Mouse (Mus musculus) heart, adult 2 months (tissue): ENCODE data around the gene Gimap7. TPM values are rescaled to one million over a fixed set of nuclear protein-coding genes. Genes with fewer than 3 reads are reported as not detected.

ENCODE experiments used
- DNase-seq, 2 experiments: peaks; one replicate each; pipeline ENCODE4 v3.0.0; 2021
- H3K27ac ChIP-seq: fragments of 200-600 bp; 2 replicates; pipeline ENCODE4 v1.8.1; 2022
- H3K27me3 ChIP-seq: fragments of 200-500 bp; 2 replicates; pipeline ENCODE4 v1.6.1; 2012; ENCODE audit warnings: mild to moderate bottlenecking, low read length, inconsistent platforms, mixed read lengths; ENCODE audit not compliant: control insufficient read depth, insufficient read depth
- H3K36me3 ChIP-seq: fragments of 200-500 bp; 2 replicates; pipeline ENCODE4 v1.6.1; 2012; ENCODE audit warnings: low read length, inconsistent platforms; ENCODE audit not compliant: control insufficient read depth, insufficient read depth
- H3K4me1 ChIP-seq: fragments of 200-500 bp; 2 replicates; pipeline ENCODE4 v1.6.1; 2011; ENCODE audit warnings: low read length; ENCODE audit not compliant: control insufficient read depth, insufficient read depth
- H3K4me3 ChIP-seq: fragments of 200-600 bp; 2 replicates; pipeline ENCODE4 v1.8.1; 2022
- H3K79me2 ChIP-seq: fragments of 200-500 bp; replicated peaks from 2 replicates; pipeline ENCODE4 v1.6.1; 2012; ENCODE audit warnings: mild to moderate bottlenecking, inconsistent platforms, low read length, moderate library complexity, mixed read lengths; ENCODE audit not compliant: control insufficient read depth, insufficient read depth
- H3K9ac ChIP-seq: fragments of 200-500 bp; 2 replicates; pipeline ENCODE4 v1.6.1; 2012; ENCODE audit warnings: low read depth, mild to moderate bottlenecking, control low read depth, inconsistent platforms, low read length, mixed read lengths
- CTCF ChIP-seq: fragments of 200-600 bp; IDR thresholded peaks from 2 replicates; pipeline ENCODE4 v1.8.1; 2022; ENCODE audit warnings: antibody characterized with exemption, mild to moderate bottlenecking, moderate library complexity
- EP300 ChIP-seq: fragments of 200-500 bp; IDR thresholded peaks from 2 replicates; pipeline ENCODE4 v1.6.1; 2011; ENCODE audit warnings: low read depth, low read length, control low read depth; ENCODE audit not compliant: insufficient read depth
- POLR2A ChIP-seq: fragments of 200-500 bp; IDR thresholded peaks from 2 replicates; pipeline ENCODE4 v1.6.1; 2011; ENCODE audit warnings: mild to moderate bottlenecking, low read depth, low read length, control low read depth; ENCODE audit not compliant: insufficient read depth
- WGBS: fragments of 180-500 bp; shearing (Covaris S2); methylation state at CpG from one replicate; pipeline ENCODE4 v1.1.7; 2018; 5-methylcytosine and 5-hydroxymethylcytosine counted together
- intact Hi-C: fragments of 180-260 bp; cut with DNase I; formaldehyde crosslinking; loops from one replicate; pipeline ENCODE4 v1.15.1; 2025
- polyA plus RNA-seq: library from polyadenylated mRNA; depleted of rRNA; stranded (reverse); fragments of >200 nt; gene quantifications from 2 replicates; pipeline ENCODE4 v1.2.3, GENCODE M21; 2012
- total RNA-seq, 2 experiments: library from RNA; stranded (reverse); gene quantifications; 2 replicates each; pipeline ENCODE4 v1.2.3; 2021

Gene Gimap7
- total and polyA plus RNA-seq, 3 experiments: 0.29 to 0.77 TPM; not detected in 1

- peaks cover 2% of the 10 kb centered on the region; the same call in 1 of the 2 replicates for H3K79me2 ChIP-seq
- peak overlapping the region; percentile 72 for H3K9ac ChIP-seq
- H3K27ac ChIP-seq: peak overlapping the region; percentile 86
- TF ChIP-seq CTCF (no peak), POLR2A (no peak)
- peak overlapping the region; percentile 53 for H3K4me3 ChIP-seq
- peaks cover 4% of the 10 kb centered on the region for H3K4me1 ChIP-seq
- intact Hi-C loops: no loop called here
- H3K36me3 ChIP-seq: peaks cover 4% of the 10 kb centered on the region; the same call in 1 of the 2 replicates
- DNase-seq: no peak
- 36% methylated on average over 2 of the region's 2 CpGs for WGBS
- H3K27me3 ChIP-seq: no peaks in the 10 kb centered on the region; the same call in 1 of the 2 replicates
These were observed 27.1 kb downstream of the Gimap7 start for GRCm38 (mm10) chr6:48745490-48745889.

- Histone ChIP-seq H3K9ac (peak within 1 kb of the TSS; percentile 72), H3K4me1 (peaks cover 4% of the 10 kb centered on the region), H3K4me3 (peak within 1 kb of the TSS; percentile 53), H3K79me2 (peaks cover 2% of the 10 kb centered on the region; the same call in 1 of the 2 replicates), H3K27ac (peak within 1 kb of the TSS; percentile 86), H3K27me3 (no peaks in the 10 kb centered on the region; the same call in 1 of the 2 replicates), H3K36me3 (peaks cover 4% of the 10 kb centered on the region; the same call in 1 of the 2 replicates)
- intact Hi-C loops: loop anchor here (1.0 to 2.0 kb wide), 4 partner anchors 26 to 99 kb away; partner anchors contain the start of gene Gimap8
- TF ChIP-seq POLR2A: peak; percentile 61
- no peak for TF ChIP-seq EP300
- TF ChIP-seq CTCF: peak; percentile 81
- DNase-seq: peak; percentile 69 to 79
- WGBS: 21% methylated on average over 16 of the region's 16 CpGs
These were observed 27.8 kb downstream of the Gimap7 start, which contains the start of gene Gimap5 for GRCm38 (mm10) chr6:48745959-48746889. Gene Gimap5 (plus strand): TSS chr6:48746197.

- Histone ChIP-seq H3K27me3 (no peaks in the 10 kb centered on the region), H3K27ac (peak overlapping the region; percentile 86), H3K4me1 (peaks cover 4% of the 10 kb centered on the region), H3K79me2 (peaks cover 2% of the 10 kb centered on the region; the same call in 1 of the 2 replicates), H3K4me3 (peak overlapping the region; percentile 53), H3K36me3 (no peaks in the 10 kb centered on the region; the same call in 1 of the 2 replicates), H3K9ac (peak overlapping the region; percentile 69)
- 35% methylated on average over 7 of the region's 7 CpGs for WGBS
- intact Hi-C loops: loop anchor here (2.0 kb wide), 2 partner anchors 65 to 101 kb away; partner anchors contain the start of gene Gimap8
- peak; percentile 39 to 48 for DNase-seq
- TF ChIP-seq POLR2A (peak; percentile 47; the same call in 1 of the 2 replicates), EP300 (no peak)
These were observed 28.9 kb downstream of the Gimap7 start for GRCm38 (mm10) chr6:48747091-48747966.

GRCm38 (mm10) chr6:48763567-48764270 lies 45.3 kb downstream of the Gimap7 start:
- H3K27ac ChIP-seq: no peak overlapping the region
- H3K27me3 ChIP-seq: no peaks in the 10 kb centered on the region
- no peaks in the 10 kb centered on the region for H3K36me3 ChIP-seq
- no peak for TF ChIP-seq EP300
- no peak for TF ChIP-seq POLR2A
- no peak for TF ChIP-seq CTCF
- H3K79me2 ChIP-seq: no peaks in the 10 kb centered on the region
- 80% methylated on average over 7 of the region's 7 CpGs for WGBS
- H3K4me1 ChIP-seq: no peaks in the 10 kb centered on the region
- DNase-seq: no peak
- H3K4me3 ChIP-seq: no peak overlapping the region
- H3K9ac ChIP-seq: no peak overlapping the region
- intact Hi-C loops: no loop called here

- no peak overlapping the region for H3K4me3 ChIP-seq
These were observed 46.1 kb downstream of the Gimap7 start for GRCm38 (mm10) chr6:48764496-48764895.

More at GRCm38 (mm10) chr6:48764496-48764895, 46.1 kb downstream of the Gimap7 start:
- Histone ChIP-seq H3K9ac (no peak overlapping the region), H3K27me3 (no peaks in the 10 kb centered on the region), H3K79me2 (no peaks in the 10 kb centered on the region), H3K27ac (no peak overlapping the region), H3K36me3 (no peaks in the 10 kb centered on the region), H3K4me1 (no peaks in the 10 kb centered on the region)
- 85% methylated on average over 10 of the region's 10 CpGs for WGBS
- TF ChIP-seq EP300: no peak
- TF ChIP-seq POLR2A: no peak
- TF ChIP-seq CTCF: no peak
- no peak for DNase-seq
- intact Hi-C loops: no loop called here
